Mouse (Mus musculus) heart, adult 8-10 months (tissue): ENCODE measurements at regions not wholly inside any gene's neighbourhood (a gene's known extent, or its start where the extent isn't known, plus 50 kb on each side); places are given as distances from the start of the nearest gene placed in this dataset.

Experiments used
- DNase-seq: peaks from one replicate; pipeline ENCODE4 v3.0.0; 2022; ENCODE audit warnings: low spot score

DNA sequence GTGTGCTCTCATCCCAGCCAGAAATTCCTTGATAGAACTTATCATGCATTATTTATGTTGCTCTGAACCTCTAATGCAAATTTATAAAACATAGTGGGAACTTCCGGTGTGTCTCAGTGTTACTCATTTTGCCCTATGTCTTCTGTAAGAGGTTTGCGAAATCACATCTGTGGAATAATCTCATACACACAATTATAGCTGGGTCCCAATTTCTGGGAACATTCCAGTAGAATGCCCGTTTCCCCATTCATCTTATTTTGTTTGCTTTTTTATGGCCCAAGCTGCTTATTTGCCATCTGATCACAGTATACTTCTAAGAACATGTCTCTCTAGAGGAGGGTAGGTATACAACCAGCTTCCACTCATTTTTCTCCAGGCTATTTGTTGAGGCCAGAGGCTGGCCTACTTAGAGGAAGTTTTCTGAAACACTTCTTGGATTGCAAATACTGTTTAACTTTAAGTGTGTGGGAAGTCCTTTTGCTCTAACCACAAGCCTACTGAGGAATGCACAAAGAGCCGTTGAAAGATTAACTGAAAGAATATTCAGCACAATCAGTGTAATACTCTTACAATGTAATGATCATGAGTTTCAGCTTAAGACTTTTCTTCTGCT is 474.1 kb upstream of the Slit2 start:
- no peak for DNase-seq

DNA sequence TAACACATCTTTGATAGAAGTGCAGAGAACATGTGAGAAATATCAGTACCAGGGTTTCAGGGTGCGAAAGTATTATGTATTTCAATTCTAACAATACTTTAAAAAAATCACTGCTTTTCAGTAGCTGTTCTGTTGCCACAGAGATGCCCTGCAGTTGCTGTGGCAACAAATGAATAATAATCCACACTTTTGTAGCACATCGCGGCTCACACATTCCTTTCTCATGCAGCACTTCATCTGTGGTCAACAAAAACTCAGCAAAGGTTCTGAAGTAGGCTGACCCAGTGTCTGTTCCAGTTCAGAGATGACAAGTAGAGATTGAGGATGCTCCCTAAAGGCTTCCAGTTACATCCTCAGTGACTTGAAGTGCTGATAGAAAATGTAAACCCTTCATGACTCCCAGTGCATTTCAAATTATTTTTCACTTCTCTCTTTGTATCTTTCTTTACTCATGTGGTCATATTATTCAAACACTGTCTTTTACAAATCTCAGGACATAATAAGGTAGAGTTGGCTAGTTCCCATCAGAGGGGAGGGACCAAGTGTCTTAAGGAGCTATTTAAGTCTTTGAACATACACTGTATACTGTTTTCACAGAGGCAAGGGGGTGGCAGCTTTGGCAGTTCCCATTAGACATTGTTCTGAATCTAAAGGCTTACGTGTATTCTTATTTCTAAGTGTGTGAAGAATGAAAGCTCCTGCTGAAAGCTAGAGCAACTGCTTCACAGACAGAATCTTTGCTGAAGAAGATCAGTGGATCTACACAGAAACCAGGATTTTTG is 460.6 kb upstream of the Slit2 start:
- no peak for DNase-seq

DNA sequence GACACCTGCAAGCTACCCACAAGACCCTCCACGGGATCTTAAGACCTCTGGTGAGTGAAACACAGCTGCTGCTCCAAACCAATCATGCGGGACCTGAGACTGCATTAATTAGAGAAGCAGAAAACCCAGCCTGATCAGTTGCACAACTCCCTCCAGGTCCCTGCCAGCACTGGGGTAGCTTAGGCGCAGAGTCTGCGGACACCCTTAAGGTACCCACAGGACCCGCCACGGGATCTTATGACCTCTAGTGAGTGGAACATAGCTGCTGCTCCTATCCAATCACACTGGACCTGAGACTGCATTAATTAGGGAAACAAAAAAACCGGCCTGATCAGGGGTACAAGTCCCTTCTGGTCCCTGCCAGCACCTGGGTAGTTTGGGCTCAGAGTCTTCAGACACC is 454.3 kb upstream of the Slit2 start:
- no peak for DNase-seq

DNA sequence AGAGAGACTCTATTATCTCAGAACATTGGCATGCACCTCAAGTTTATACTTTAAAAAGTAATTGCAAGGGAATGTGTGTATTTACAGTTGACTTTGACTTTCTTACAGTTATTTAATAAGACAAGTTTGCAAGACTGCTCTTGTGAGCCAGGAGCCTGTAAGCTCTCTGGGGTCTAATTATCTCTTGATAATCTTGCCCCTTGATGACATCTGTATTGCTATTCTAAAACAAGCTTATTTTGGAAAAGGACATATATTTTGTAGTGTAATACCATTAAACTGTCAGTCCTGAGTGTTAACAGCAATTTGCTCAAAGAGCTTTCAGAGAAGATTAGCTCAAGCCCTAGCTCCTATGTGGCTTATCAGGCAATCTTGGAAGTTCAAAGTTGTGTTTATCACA is 445.4 kb upstream of the Slit2 start:
- no peak for DNase-seq

DNA sequence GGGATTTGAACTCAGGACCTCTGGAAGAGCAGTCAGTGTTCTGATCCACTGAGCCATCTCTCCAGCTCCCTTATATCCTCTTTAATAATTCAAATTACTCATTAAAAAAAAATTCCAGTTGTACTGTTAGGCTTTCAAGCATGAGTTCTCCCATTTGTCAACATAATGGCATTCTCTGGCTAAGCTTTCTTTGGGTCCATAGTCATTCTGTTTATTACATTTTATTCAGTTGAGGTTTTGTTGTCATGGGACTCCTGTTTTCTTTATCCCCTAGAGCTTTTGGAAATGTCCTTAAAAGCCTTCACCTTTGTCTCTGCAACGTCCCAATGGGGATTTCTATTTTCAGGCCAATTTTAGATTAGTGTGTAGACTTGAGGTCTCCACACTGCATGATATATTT is 440.7 kb upstream of the Slit2 start:
- DNase-seq = no peak

DNA sequence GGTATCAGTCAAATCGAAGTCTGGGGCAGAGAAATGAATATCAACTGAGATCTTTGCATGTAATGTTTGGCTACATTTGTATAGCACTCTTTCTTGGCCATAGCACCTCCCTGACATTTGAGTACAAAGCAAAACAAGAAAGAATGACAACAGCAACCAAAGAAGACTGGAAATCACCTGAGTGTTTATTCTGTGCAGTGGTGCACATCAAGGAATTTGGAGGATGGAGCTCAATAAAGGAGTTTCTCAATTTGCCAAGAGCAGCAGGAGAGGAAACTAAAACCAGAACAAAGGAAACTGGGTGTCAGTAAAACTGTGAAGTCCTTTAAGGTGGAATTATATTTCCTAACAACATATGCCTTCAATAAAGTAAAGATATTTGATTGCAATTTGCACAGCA is 426.2 kb upstream of the Slit2 start:
- no peak for DNase-seq

DNA sequence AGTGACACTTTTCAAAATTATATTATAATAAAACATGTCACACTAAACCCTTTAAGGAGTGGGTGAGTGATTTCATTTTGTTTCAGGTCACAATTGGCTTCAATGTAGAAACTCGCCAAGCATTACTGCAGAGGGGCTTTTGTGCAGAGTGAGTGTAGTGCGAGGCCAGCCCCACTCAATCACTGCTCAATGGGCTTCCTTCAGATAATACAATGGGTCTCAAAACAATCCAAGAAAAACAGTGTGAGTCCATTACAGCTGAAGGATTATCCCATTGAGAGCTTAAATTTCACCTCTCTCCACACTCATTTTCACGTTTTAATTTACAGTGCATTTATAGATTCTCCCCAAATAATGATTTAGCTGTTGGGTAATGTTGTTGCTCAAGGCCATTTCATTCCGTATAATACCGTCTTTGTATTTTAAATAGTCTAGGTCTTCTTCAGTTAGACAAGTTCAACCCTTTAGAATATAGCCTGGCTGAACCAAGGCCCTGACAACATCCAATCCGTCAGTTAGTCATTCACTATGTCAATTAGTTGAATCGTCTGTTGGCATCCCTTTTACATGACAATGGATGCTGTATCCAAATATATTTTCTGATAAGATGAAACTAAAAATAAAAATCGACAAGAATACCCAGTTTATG is 425.7 kb upstream of the Slit2 start:
- DNase-seq = no peak
